Mouse (Mus musculus): Measurements from ENCODE around the gene Sh2d2a. TPM values are rescaled to one million over a fixed set of nuclear protein-coding genes. Genes with fewer than 3 reads are reported as not detected.
"Not testable (repeated sequence)": the region's sequence is repeated elsewhere in the genome, so short reads cannot be mapped to it uniquely, and the experiment has no call there.

Gene Sh2d2a
- polyA plus RNA-seq, 1 experiment from 2014 or later: not detected

DNA sequence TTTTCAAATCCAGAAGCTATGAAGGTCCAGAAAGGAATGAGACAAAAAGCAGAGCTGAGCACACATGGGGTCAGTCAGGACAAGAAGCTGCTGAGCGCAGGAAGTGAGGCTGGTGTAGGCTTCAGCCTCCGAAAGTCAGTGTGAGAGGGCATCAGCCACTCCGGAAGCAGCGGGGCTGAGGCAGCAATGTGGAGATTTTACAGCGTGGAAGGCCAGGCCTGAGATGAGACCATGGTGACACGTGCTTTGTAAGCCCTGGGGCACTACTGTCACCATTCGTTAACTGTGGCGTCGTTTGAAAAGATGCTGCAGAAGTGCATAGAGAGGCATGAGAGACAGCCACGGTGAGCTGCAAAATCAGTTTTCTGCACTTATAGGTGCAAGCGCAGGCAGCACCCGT lies 28.3 kb upstream of the Sh2d2a start:
- no peaks in the 10 kb centered on the region for H3K9me3 ChIP-seq (ENCODE audit: control insufficient read depth, low read length)
- WGBS: 49% methylated on average over 12 of the region's 12 CpGs
- no peak for DNase-seq (ENCODE audit: low spot score)

DNA sequence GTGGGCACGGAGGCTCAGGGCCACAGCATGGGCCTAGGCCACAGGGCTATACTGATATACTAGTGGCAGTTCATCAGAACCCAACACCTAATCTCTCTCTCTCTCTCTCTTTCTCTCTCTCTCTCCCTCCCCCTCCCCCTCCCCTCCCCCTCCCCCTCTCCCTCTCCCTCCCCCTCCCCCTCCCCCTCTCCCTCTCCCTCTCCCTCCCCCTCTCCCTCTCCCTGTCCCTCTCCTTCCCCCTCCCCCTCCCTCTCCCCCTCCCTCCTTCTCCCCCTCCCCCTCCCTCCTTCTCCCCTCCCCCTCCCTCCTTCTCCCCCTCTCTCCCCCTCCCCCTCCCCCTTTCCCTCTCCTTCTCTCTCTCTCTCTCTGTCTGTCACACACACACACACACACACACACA lies 22.3 kb upstream of the Sh2d2a start, which contains the start of gene Pear1:
Pear1 (minus strand) TSS at position 101 of the 400 bp plus-strand sequence.
- H3K36me3 ChIP-seq (replicated peaks; ENCODE audit: control insufficient read depth, insufficient read depth); H3K4me1 ChIP-seq (replicated peaks; ENCODE audit: control insufficient read depth, insufficient read depth, low read length); H3K27ac ChIP-seq; H3K9ac ChIP-seq; H3K9me3 ChIP-seq (ENCODE audit: control insufficient read depth, low read length); H3K27me3 ChIP-seq (ENCODE audit: control insufficient read depth, insufficient read depth, low read length); DNase-seq (ENCODE audit: low spot score); H3K4me3 ChIP-seq (replicated peaks; ENCODE audit: low read length); ATAC-seq (ENCODE audit: low FRiP score); H3K4me2 ChIP-seq (replicated peaks): not testable (repeated sequence)
- 100% methylated on average over 1 of the region's 1 CpGs for WGBS

More for the DNA sequence above, 28.3 kb upstream of the Sh2d2a start:
- H3K36me3 ChIP-seq (replicated peaks; ENCODE audit: control insufficient read depth, insufficient read depth): no peaks in the 10 kb centered on the region
- no peak overlapping the region for H3K27ac ChIP-seq
- ATAC-seq (ENCODE audit: low FRiP score): no peak
- no peak overlapping the region for H3K4me2 ChIP-seq (replicated peaks)
- no peak overlapping the region for H3K4me3 ChIP-seq (replicated peaks; ENCODE audit: low read length)
- H3K27me3 ChIP-seq (ENCODE audit: control insufficient read depth, insufficient read depth, low read length): peaks cover 13% of the 10 kb centered on the region
- no peaks in the 10 kb centered on the region for H3K4me1 ChIP-seq (replicated peaks; ENCODE audit: control insufficient read depth, insufficient read depth, low read length)
- H3K9ac ChIP-seq: no peak overlapping the region

DNA sequence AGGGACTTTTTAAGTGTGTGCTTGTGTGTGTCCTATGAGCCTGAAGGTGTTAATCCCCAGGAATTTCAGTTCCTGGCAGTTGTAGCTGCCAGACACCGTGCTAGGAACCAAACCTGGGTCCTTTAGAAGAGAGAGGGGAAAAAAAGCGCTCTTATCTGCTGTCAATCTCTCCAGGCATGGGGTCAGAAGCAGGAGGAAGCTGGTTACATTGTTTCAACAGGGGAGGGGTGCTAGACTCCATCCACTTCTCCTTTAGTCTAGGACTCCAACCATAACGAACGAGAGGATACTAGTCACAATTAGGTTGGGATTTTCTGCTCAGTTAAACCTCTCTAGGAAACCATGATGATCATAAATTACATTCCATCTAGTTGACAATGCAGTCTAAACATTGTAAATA lies 18.1 kb upstream of the Sh2d2a start:
- Histone ChIP-seq H3K4me2 (replicated peaks) (no peak overlapping the region), H3K27me3 (ENCODE audit: control insufficient read depth, insufficient read depth, low read length) (no peaks in the 10 kb centered on the region), H3K27ac (no peak overlapping the region), H3K9ac (no peak overlapping the region), H3K9me3 (ENCODE audit: control insufficient read depth, low read length) (no peaks in the 10 kb centered on the region), H3K4me1 (replicated peaks; ENCODE audit: control insufficient read depth, insufficient read depth, low read length) (no peaks in the 10 kb centered on the region), H3K4me3 (replicated peaks; ENCODE audit: low read length) (no peak overlapping the region), H3K36me3 (replicated peaks; ENCODE audit: control insufficient read depth, insufficient read depth) (no peaks in the 10 kb centered on the region)
- 57% methylated on average over 4 of the region's 4 CpGs for WGBS
- DNase-seq (ENCODE audit: low spot score) (no peak), ATAC-seq (ENCODE audit: low FRiP score) (no peak)

DNA sequence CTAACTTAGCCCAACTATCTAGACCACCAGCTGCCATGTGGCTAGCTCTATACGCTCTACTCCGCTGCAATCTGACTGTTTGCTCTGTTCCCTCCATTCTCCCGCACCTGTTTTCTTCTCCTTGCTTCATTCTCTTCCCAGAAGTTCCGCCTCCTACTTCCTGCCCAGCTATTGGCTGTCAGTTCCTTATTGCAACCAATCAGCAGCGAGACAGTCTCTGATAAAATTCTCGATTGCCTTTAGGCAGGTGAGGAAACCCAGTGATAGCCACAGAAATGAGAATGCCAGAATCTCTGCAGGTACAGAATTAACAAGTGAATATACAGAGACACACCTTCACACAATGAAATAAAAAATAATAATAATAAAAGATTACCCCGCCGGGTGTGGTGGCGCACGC lies 17.5 kb upstream of the Sh2d2a start:
- H3K4me3 ChIP-seq (replicated peaks; ENCODE audit: low read length): no peak overlapping the region
- DNase-seq (ENCODE audit: low spot score): no peak
- no peak overlapping the region for H3K27ac ChIP-seq
- no peak overlapping the region for H3K4me2 ChIP-seq (replicated peaks)
- no peaks in the 10 kb centered on the region for H3K36me3 ChIP-seq (replicated peaks; ENCODE audit: control insufficient read depth, insufficient read depth)
- H3K4me1 ChIP-seq (replicated peaks; ENCODE audit: control insufficient read depth, insufficient read depth, low read length): no peaks in the 10 kb centered on the region
- ATAC-seq (ENCODE audit: low FRiP score): no peak
- H3K9ac ChIP-seq: no peak overlapping the region
- H3K27me3 ChIP-seq (ENCODE audit: control insufficient read depth, insufficient read depth, low read length): no peaks in the 10 kb centered on the region
- WGBS: 53% methylated on average over 10 of the region's 10 CpGs
- H3K9me3 ChIP-seq (ENCODE audit: control insufficient read depth, low read length): no peaks in the 10 kb centered on the region

DNA sequence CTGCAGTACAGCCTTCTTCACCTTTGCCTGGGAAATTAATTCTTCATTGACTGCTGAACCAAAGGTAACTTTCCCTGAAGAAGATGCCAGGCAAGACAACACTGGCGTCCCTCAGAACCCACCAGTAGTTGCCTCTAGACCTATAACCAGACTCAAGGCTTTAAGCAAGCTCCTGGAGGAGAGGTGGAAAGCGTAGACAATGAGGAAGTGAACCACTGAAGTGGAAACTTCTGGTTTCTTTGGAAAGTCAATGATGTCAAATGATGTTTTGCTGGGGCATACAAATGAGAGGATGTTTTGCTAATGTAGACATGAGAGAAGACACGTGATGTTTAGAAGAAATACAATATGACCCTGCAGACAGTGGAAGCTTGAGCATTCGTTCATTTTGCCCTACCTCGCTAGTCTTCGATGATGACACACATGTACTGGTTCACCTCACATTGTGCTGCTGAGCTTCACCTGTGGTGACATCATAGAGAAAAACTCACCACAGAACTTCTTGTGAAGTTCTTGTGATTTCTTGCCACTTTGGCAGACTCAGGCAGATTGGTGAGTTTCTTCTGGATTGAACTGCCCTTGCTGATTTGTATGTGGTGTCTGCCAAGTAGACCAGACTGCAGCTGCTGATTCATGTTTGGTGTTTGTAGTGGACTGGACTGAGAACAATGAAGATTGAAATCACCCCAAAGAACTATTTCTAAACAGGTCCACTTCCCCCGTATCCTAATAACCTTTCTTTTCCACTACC lies 14.3 kb upstream of the Sh2d2a start:
- no peak overlapping the region for H3K4me3 ChIP-seq (replicated peaks; ENCODE audit: low read length)
- H3K4me1 ChIP-seq (replicated peaks; ENCODE audit: control insufficient read depth, insufficient read depth, low read length): no peaks in the 10 kb centered on the region
- ATAC-seq (ENCODE audit: low FRiP score) (no peak), DNase-seq (ENCODE audit: low spot score) (no peak)
- H3K27ac ChIP-seq: no peak overlapping the region
- no peaks in the 10 kb centered on the region for H3K9me3 ChIP-seq (ENCODE audit: control insufficient read depth, low read length)
- H3K27me3 ChIP-seq (ENCODE audit: control insufficient read depth, insufficient read depth, low read length): no peaks in the 10 kb centered on the region
- H3K9ac ChIP-seq: no peak overlapping the region
- no peak overlapping the region for H3K4me2 ChIP-seq (replicated peaks)
- 89% methylated on average over 7 of the region's 7 CpGs for WGBS
- no peaks in the 10 kb centered on the region for H3K36me3 ChIP-seq (replicated peaks; ENCODE audit: control insufficient read depth, insufficient read depth)

DNA sequence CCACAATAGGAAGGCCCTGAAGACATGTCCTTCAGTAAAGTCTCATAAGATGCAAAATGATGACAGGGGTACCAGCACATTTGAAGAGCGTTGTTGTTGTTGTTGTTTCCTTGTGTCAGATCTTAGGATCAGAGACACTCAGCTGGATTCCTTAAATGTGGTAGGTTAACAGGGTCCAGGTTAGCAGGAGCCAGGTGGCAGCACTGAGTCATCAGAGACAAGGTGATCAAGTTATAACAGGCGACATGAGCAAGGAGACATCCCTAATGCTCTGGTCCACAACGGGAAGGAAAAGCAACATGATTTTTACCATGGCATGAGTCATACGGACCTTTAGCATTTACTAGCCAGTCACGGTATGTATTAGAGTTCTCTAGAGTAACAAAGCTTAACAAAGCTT lies 13.1 kb upstream of the Sh2d2a start:
- Histone ChIP-seq H3K4me1 (replicated peaks; ENCODE audit: control insufficient read depth, insufficient read depth, low read length) (no peaks in the 10 kb centered on the region), H3K9me3 (ENCODE audit: control insufficient read depth, low read length) (no peaks in the 10 kb centered on the region), H3K9ac (no peak overlapping the region), H3K36me3 (replicated peaks; ENCODE audit: control insufficient read depth, insufficient read depth) (no peaks in the 10 kb centered on the region), H3K4me3 (replicated peaks; ENCODE audit: low read length) (no peak overlapping the region), H3K4me2 (replicated peaks) (no peak overlapping the region), H3K27me3 (ENCODE audit: control insufficient read depth, insufficient read depth, low read length) (no peaks in the 10 kb centered on the region), H3K27ac (no peak overlapping the region)
- no peak for DNase-seq (ENCODE audit: low spot score)
- no peak for ATAC-seq (ENCODE audit: low FRiP score)
- WGBS: 77% methylated on average over 5 of the region's 5 CpGs

DNA sequence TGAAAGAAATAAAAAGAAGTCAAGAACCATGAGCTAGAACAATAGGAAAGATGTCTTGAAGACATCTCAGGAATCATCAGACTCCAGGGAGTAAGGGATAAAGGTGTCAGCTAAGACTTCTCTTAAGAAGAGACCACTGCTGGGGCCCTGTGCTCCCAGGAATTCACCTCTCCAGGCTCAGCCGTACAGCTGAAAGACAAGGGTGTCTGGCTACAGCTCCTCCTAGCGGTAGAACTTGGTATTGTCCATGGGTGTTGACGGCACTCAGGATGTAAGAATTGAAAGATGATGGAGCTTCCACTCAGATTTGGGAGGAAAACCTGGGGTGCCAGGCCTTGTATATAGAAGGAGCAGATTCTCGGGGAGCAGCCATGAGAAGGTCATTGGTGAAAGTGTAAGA lies 7.9 kb upstream of the Sh2d2a start:
- WGBS: 4% methylated on average over 4 of the region's 4 CpGs

DNA sequence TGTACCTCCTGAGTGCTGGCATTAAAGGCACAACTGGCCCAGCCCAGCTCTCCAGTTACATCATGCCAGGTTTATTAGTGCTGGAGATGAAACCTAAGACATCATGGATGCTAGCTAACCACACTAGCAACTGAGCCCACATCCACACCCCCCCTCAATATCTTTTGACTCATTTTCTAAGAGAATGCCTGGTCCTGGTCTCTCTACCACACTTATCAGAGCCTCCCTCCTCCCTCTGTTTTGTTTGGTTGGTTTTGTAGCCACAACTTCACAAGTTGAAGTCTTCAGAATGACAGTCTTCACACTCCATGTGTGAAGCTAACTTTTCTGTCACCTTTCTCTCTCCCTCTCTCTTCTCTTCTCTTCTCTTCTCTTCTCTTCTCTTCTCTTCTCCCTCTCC lies 5.7 kb upstream of the Sh2d2a start:
- no peak overlapping the region for H3K4me3 ChIP-seq (replicated peaks; ENCODE audit: low read length)
- H3K27me3 ChIP-seq (ENCODE audit: control insufficient read depth, insufficient read depth, low read length): no peaks in the 10 kb centered on the region
- ATAC-seq (ENCODE audit: low FRiP score) (no peak), DNase-seq (ENCODE audit: low spot score) (no peak)
- H3K9ac ChIP-seq: no peak overlapping the region
- H3K4me1 ChIP-seq (replicated peaks; ENCODE audit: control insufficient read depth, insufficient read depth, low read length): no peaks in the 10 kb centered on the region
- H3K9me3 ChIP-seq (ENCODE audit: control insufficient read depth, low read length): no peaks in the 10 kb centered on the region
- no peak overlapping the region for H3K27ac ChIP-seq
- no peak overlapping the region for H3K4me2 ChIP-seq (replicated peaks)
- no peaks in the 10 kb centered on the region for H3K36me3 ChIP-seq (replicated peaks; ENCODE audit: control insufficient read depth, insufficient read depth)

More for the DNA sequence above, 7.9 kb upstream of the Sh2d2a start:
- H3K4me3 ChIP-seq (replicated peaks; ENCODE audit: low read length): no peak overlapping the region
- no peaks in the 10 kb centered on the region for H3K4me1 ChIP-seq (replicated peaks; ENCODE audit: control insufficient read depth, insufficient read depth, low read length)
- no peak overlapping the region for H3K27ac ChIP-seq
- DNase-seq (ENCODE audit: low spot score) (peak; percentile 86), ATAC-seq (ENCODE audit: low FRiP score) (no peak)
- H3K27me3 ChIP-seq (ENCODE audit: control insufficient read depth, insufficient read depth, low read length): no peaks in the 10 kb centered on the region
- H3K4me2 ChIP-seq (replicated peaks): no peak overlapping the region
- H3K36me3 ChIP-seq (replicated peaks; ENCODE audit: control insufficient read depth, insufficient read depth): no peaks in the 10 kb centered on the region
- H3K9ac ChIP-seq: no peak overlapping the region
- H3K9me3 ChIP-seq (ENCODE audit: control insufficient read depth, low read length): no peaks in the 10 kb centered on the region

DNA sequence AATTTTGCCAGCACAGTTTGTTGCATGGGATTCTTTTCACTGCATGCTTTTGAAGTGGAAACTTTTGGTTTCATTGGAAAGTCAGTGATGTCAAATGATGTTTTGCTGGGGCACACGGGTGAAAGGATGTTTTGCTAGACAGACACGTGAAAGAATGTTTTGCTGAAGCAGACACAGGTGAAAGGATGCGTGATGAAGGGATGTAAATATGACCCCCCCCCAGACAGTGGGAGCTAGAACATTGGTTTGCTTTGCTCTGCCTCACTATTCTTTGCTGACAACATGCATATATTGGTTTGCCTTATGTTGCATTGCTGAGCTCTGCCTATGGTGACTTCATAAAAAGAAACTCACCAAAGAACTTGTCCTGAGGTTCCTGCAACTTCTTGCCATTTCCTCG lies 1.6 kb upstream of the Sh2d2a start:
- ATAC-seq (ENCODE audit: low FRiP score) (no peak), DNase-seq (ENCODE audit: low spot score) (no peak)
- Histone ChIP-seq H3K4me3 (replicated peaks; ENCODE audit: low read length) (no peak overlapping the region), H3K9ac (no peak overlapping the region), H3K27ac (no peak overlapping the region), H3K36me3 (replicated peaks; ENCODE audit: control insufficient read depth, insufficient read depth) (no peaks in the 10 kb centered on the region), H3K4me1 (replicated peaks; ENCODE audit: control insufficient read depth, insufficient read depth, low read length) (no peaks in the 10 kb centered on the region), H3K9me3 (ENCODE audit: control insufficient read depth, low read length) (no peaks in the 10 kb centered on the region), H3K4me2 (replicated peaks) (no peak overlapping the region), H3K27me3 (ENCODE audit: control insufficient read depth, insufficient read depth, low read length) (no peaks in the 10 kb centered on the region)
- 87% methylated on average over 4 of the region's 4 CpGs for WGBS

DNA sequence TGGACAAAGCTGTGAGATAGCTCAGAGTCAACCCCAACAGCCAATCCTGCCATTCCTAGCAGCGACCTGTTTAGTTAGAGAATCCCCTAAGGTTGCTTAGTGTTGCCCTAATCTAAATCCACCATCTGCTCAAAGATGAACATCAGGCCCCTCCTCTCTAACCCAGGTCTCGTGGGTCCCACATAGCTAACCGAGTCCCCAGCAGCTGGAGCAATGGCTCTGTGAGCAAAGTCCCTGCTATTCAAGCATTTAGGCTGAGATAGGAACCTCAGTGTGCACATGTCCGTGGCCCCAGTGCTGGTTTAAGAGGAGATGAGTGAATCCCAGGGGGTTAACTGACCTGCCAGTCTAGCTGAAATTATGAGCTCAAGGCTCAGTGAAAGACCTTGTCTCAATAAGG lies 369 bp upstream of the Sh2d2a start:
- H3K36me3 ChIP-seq (replicated peaks; ENCODE audit: control insufficient read depth, insufficient read depth): no peaks in the 10 kb centered on the region
- no peak overlapping the region for H3K9ac ChIP-seq
- 70% methylated on average over 4 of the region's 4 CpGs for WGBS
- H3K9me3 ChIP-seq (ENCODE audit: control insufficient read depth, low read length): no peaks in the 10 kb centered on the region
- DNase-seq (ENCODE audit: low spot score) (no peak), ATAC-seq (ENCODE audit: low FRiP score) (no peak)
- H3K4me2 ChIP-seq (replicated peaks): no peak overlapping the region
- H3K27me3 ChIP-seq (ENCODE audit: control insufficient read depth, insufficient read depth, low read length): no peaks in the 10 kb centered on the region
- H3K27ac ChIP-seq: no peak overlapping the region
- H3K4me3 ChIP-seq (replicated peaks; ENCODE audit: low read length): no peak overlapping the region
- H3K4me1 ChIP-seq (replicated peaks; ENCODE audit: control insufficient read depth, insufficient read depth, low read length): no peaks in the 10 kb centered on the region
